Mouse (Mus musculus): ENCODE measurements at regions not wholly inside any gene's neighbourhood (a gene's known extent, or its start where the extent isn't known, plus 50 kb on each side); places are given as distances from the start of the nearest gene placed in this dataset.

- no peak for DNase-seq (ENCODE audit: low spot score)
Measured at GRCm38 (mm10) chr9:47054595-47054994, 56.1 kb downstream of the Gm4791 start.

GRCm38 (mm10) chr9:47055558-47055957, 57.0 kb downstream of the Gm4791 start:
- DNase-seq (ENCODE audit: low spot score) = no peak

GRCm38 (mm10) chr9:47059339-47060005, 60.9 kb downstream of the Gm4791 start:
- DNase-seq (ENCODE audit: low spot score) = no peak

GRCm38 (mm10) chr9:47060757-47061156, 62.2 kb downstream of the Gm4791 start:
- DNase-seq (ENCODE audit: low spot score) = no peak

GRCm38 (mm10) chr9:47062516-47062915, 64.0 kb downstream of the Gm4791 start:
- DNase-seq (ENCODE audit: low spot score) = no peak

GRCm38 (mm10) chr9:47063751-47064150, 65.2 kb downstream of the Gm4791 start:
- no peak for DNase-seq (ENCODE audit: low spot score)

GRCm38 (mm10) chr9:47064463-47065032, 66.0 kb downstream of the Gm4791 start:
- DNase-seq (ENCODE audit: low spot score) = no peak

GRCm38 (mm10) chr9:47069436-47069835, 70.9 kb downstream of the Gm4791 start:
- DNase-seq (ENCODE audit: low spot score) = no peak

GRCm38 (mm10) chr9:47070958-47071357, 72.4 kb downstream of the Gm4791 start:
- DNase-seq (ENCODE audit: low spot score) = no peak

- DNase-seq (ENCODE audit: low spot score) = no peak
Measured at GRCm38 (mm10) chr9:47076946-47077345, 78.4 kb downstream of the Gm4791 start.

- DNase-seq (ENCODE audit: low spot score) = no peak
Measured at GRCm38 (mm10) chr9:47077416-47077815, 78.9 kb downstream of the Gm4791 start.

GRCm38 (mm10) chr9:47077945-47078344, 79.4 kb downstream of the Gm4791 start:
- DNase-seq (ENCODE audit: low spot score) = no peak

- DNase-seq (ENCODE audit: low spot score) = no peak
Measured at GRCm38 (mm10) chr9:47081407-47081806, 82.9 kb downstream of the Gm4791 start.

- no peak for DNase-seq (ENCODE audit: low spot score)
Measured at GRCm38 (mm10) chr9:47091796-47092195, 93.3 kb downstream of the Gm4791 start.

GRCm38 (mm10) chr9:47095656-47096055, 97.1 kb downstream of the Gm4791 start:
- DNase-seq (ENCODE audit: low spot score) = no peak

GRCm38 (mm10) chr9:47103316-47103715, 104.8 kb downstream of the Gm4791 start:
- no peak for DNase-seq (ENCODE audit: low spot score)

GRCm38 (mm10) chr9:47103966-47104365, 105.4 kb downstream of the Gm4791 start:
- DNase-seq (ENCODE audit: low spot score) = no peak

GRCm38 (mm10) chr9:47108096-47108495, 109.6 kb downstream of the Gm4791 start:
- DNase-seq (ENCODE audit: low spot score) = no peak

GRCm38 (mm10) chr9:47119253-47119652, 120.7 kb downstream of the Gm4791 start:
- DNase-seq (ENCODE audit: low spot score) = no peak

- no peak for DNase-seq (ENCODE audit: low spot score)
Measured at GRCm38 (mm10) chr9:47123113-47123512, 124.6 kb downstream of the Gm4791 start.

- no peak for DNase-seq (ENCODE audit: low spot score)
Measured at GRCm38 (mm10) chr9:47125517-47125916, 127.0 kb downstream of the Gm4791 start.

GRCm38 (mm10) chr9:47126236-47126635, 127.7 kb downstream of the Gm4791 start:
- no peak for DNase-seq (ENCODE audit: low spot score)

- peak; percentile 8 for DNase-seq (ENCODE audit: low spot score)
Measured at GRCm38 (mm10) chr9:47127756-47128424, 129.3 kb downstream of the Gm4791 start.

Data from ovary, postnatal 36 days (tissue).